Mouse (Mus musculus): ENCODE measurements around the gene Chrm4. TPM values are rescaled to one million over a fixed set of nuclear protein-coding genes. Genes with fewer than 3 reads are reported as not detected.
A peak's percentile ranks its signal among the peaks of the same experiment; 100 is the strongest.

The Chrm4 gene
- polyA plus RNA-seq, 1 experiment = 0.80 TPM

DNA sequence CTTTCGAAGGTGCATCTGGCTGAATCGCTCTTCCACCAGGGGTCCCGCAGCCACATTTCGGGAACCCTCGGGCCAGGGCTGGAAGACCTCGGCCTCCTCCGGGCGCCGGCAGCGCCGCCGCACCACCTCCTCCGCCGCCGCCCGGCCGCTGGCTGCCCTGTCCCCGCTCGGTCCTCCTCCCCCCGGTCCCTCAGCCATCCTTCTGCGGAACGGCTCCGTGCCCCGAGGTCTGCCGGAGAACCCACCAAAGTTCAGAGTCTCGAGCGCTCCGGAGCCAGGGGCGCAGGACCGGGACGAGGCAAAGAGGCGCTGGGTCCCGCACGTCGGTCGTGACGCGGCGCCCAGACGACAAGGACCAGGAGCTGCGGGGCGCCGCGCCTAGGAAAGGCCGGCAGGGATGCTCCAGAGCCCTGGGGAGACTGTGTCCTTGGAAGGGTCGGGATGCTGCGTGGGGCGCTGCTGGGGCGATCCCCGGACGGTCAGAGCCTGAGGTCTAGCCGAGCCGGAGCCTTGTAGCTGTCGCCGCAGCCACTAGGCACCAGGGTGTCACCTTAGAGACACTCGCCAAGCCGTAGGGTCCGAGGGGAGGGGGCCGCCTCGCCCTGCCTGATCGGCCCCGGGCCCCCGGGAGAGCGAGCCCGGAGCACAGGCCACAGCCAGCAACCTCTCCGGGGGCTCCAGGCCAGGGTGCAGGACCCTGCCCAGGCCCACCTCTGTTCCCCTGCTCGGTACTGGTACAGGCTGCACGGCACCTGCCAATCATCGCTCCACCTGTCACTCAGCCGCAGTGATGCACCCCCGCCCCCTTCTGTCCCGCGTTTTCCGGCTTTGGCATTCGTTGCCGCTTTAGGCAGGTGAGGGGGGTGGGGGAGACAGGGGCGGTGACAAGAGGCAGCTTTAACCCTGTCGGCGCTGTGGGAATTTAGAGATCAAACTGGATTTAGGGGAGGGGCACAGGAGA is 48.8 kb downstream of the Chrm4 start, which contains the start of gene Dgkz:
Dgkz (minus strand) TSS at position 284 of the 961 bp plus-strand sequence.
- WGBS = 5% methylated on average over 79 of the region's 79 CpGs
- no peak for TF ChIP-seq CTCF (IDR thresholded peaks at IDR 0.05; ENCODE audit: borderline replicate concordance, control insufficient read depth, extremely low read depth, insufficient read depth, low read length, poor library complexity)
- no peak for TF ChIP-seq POLR2A (IDR thresholded peaks at IDR 0.05; ENCODE audit: control insufficient read depth, extremely low read depth, insufficient read depth, low read length, poor library complexity)
- no peak within 1 kb of the TSS for H3K27ac ChIP-seq (ENCODE audit: control insufficient read depth, insufficient read depth, low read length)
- peaks cover 17% of the 10 kb centered on the region; the same call in 1 of the 2 replicates for H3K27me3 ChIP-seq (ENCODE audit: control insufficient read depth, insufficient read depth, low read length)
- DNase-seq = peak; percentile 66
- H3K36me3 ChIP-seq (ENCODE audit: control insufficient read depth, insufficient read depth, low read length) = no peaks in the 10 kb centered on the region
- H3K4me3 ChIP-seq (ENCODE audit: control insufficient read depth, insufficient read depth, low read length) = peak within 1 kb of the TSS; percentile 35
- H3K4me1 ChIP-seq (replicated peaks; ENCODE audit: control insufficient read depth, insufficient read depth, low read length) = peaks cover 28% of the 10 kb centered on the region

GRCm38 (mm10) chr2:91977960-91978359 is 50.9 kb downstream of the Chrm4 start:
- no peak for DNase-seq
- TF ChIP-seq CTCF (IDR thresholded peaks at IDR 0.05; ENCODE audit: borderline replicate concordance, control insufficient read depth, extremely low read depth, insufficient read depth, low read length, poor library complexity) (no peak), POLR2A (IDR thresholded peaks at IDR 0.05; ENCODE audit: control insufficient read depth, extremely low read depth, insufficient read depth, low read length, poor library complexity) (no peak)
- H3K27me3 ChIP-seq (ENCODE audit: control insufficient read depth, insufficient read depth, low read length) = peaks cover 17% of the 10 kb centered on the region; the same call in 1 of the 2 replicates
- peaks cover 15% of the 10 kb centered on the region for H3K4me1 ChIP-seq (replicated peaks; ENCODE audit: control insufficient read depth, insufficient read depth, low read length)
- no peak overlapping the region for H3K27ac ChIP-seq (ENCODE audit: control insufficient read depth, insufficient read depth, low read length)
- no peaks in the 10 kb centered on the region for H3K36me3 ChIP-seq (ENCODE audit: control insufficient read depth, insufficient read depth, low read length)
- no peak overlapping the region for H3K4me3 ChIP-seq (ENCODE audit: control insufficient read depth, insufficient read depth, low read length)
- WGBS = 34% methylated on average over 4 of the region's 4 CpGs

Other genes with a start within 250 kb of the Chrm4 start
- gene Atg13, start 216.7 kb upstream of the Chrm4 start, polyA plus RNA-seq (2012; rRNA removed) = 50.4 and 50.7 TPM in 2 replicates
- gene Harbi1, start 216.4 kb upstream of the Chrm4 start, polyA plus RNA-seq (2012; rRNA removed) = 4.4 and 4.6 TPM in 2 replicates
- 35.0 and 41.7 TPM in 2 replicates for gene Ambra1, start 197.1 kb upstream of the Chrm4 start, polyA plus RNA-seq (2012; rRNA removed)
- 12.0 and 17.7 TPM in 2 replicates for gene Mdk, start 5.0 kb downstream of the Chrm4 start, polyA plus RNA-seq (2012; rRNA removed)
- 0.08 TPM in 1 of 2 replicates, not detected in the other for gene Gm9821, start 18.5 kb downstream of the Chrm4 start, polyA plus RNA-seq (2012; rRNA removed)
- 1,103 and 1,229 TPM in 2 replicates for gene Dgkz, start 48.6 kb downstream of the Chrm4 start, polyA plus RNA-seq (2012; rRNA removed)
- gene Creb3l1, start 97.3 kb downstream of the Chrm4 start, polyA plus RNA-seq (2012; rRNA removed) = 1.7 and 1.8 TPM in 2 replicates
- 81.1 and 81.6 TPM in 2 replicates for gene Phf21a, start 165.9 kb downstream of the Chrm4 start, polyA plus RNA-seq (2012; rRNA removed)